Mouse (Mus musculus): Measurements from ENCODE around the gene Hsd3b7. TPM values are rescaled to one million over a fixed set of nuclear protein-coding genes. Genes with fewer than 3 reads are reported as not detected.
A peak's percentile ranks its signal among the peaks of the same experiment; 100 is the strongest.

Hsd3b7 gene
- polyA plus RNA-seq (2015; fragmentation: Nextera tagmentation; extraction: Ambion mirVana), result 11.2 and 11.3 TPM in 2 replicates

GRCm38 (mm10) chr7:127800435-127801009 is at the start of gene Hsd3b7:
TSS of gene Hsd3b7 (plus strand) at chr7:127800604.
- Histone ChIP-seq H3K9me3 (no peaks in the 10 kb centered on the region), H3K36me3 (peaks cover 88% of the 10 kb centered on the region), H3K27ac (peak within 1 kb of the TSS; percentile 10; the same call in 1 of the 2 replicates), H3K4me1 (peaks cover 16% of the 10 kb centered on the region; the same call in 1 of the 2 replicates), H3K9ac (0 out of 2 replicates have a peak within 1 kb of the TSS, but pooled peaks have one; percentile 0), H3K4me2 (replicated peaks) (peak within 1 kb of the TSS; percentile 37), H3K4me3 (peak within 1 kb of the TSS; percentile 20), H3K27me3 (no peaks in the 10 kb centered on the region)
- WGBS, result 29% methylated on average over 6 of the region's 6 CpGs
- peak; percentile 82 for ATAC-seq (ENCODE audit: low FRiP score, low read depth)

GRCm38 (mm10) chr7:127751619-127752018 is 48.8 kb upstream of the Hsd3b7 start:
- no peaks in the 10 kb centered on the region for H3K9me3 ChIP-seq
- H3K36me3 ChIP-seq, result peaks cover 88% of the 10 kb centered on the region

DNA sequence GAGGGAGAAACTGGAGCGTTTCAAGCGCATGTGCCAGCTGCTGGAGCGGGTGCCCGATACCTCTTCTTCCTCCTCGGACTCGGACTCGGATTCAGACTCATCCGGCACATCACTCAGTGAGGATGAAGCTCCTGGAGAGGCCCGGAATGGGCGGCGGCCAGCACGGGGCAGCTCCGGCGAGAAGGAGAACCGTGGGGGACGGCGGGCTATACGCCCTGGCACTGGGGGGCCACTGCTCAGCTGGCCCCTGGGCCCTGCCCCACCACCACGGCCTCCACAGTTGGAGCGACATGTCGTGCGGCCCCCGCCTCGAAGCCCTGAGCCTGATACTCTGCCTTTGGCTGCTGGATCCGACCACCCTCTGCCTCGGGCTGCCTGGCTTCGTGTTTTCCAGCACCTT is 48.3 kb upstream of the Hsd3b7 start:
- ATAC-seq (ENCODE audit: low FRiP score, low read depth), result no peak
- H3K4me2 ChIP-seq (replicated peaks), result no peak overlapping the region
- no peaks in the 10 kb centered on the region for H3K27me3 ChIP-seq
- no peak overlapping the region for H3K27ac ChIP-seq
- H3K4me3 ChIP-seq, result no peak overlapping the region
- H3K9me3 ChIP-seq, result no peaks in the 10 kb centered on the region
- H3K9ac ChIP-seq, result 0 out of 2 replicates have a peak overlapping the region, but pooled peaks have one; percentile 48
- H3K36me3 ChIP-seq, result peaks cover 93% of the 10 kb centered on the region
- peaks cover 43% of the 10 kb centered on the region for H3K4me1 ChIP-seq
- 96% methylated on average over 27 of the region's 27 CpGs for WGBS

More at GRCm38 (mm10) chr7:127751619-127752018, 48.8 kb upstream of the Hsd3b7 start:
- Histone ChIP-seq H3K9ac (0 out of 2 replicates have a peak overlapping the region, but pooled peaks have one; percentile 48), H3K27me3 (no peaks in the 10 kb centered on the region), H3K4me3 (no peak overlapping the region), H3K4me2 (replicated peaks) (no peak overlapping the region), H3K27ac (no peak overlapping the region), H3K4me1 (peaks cover 39% of the 10 kb centered on the region)
- WGBS, result 93% methylated on average over 5 of the region's 5 CpGs
- ATAC-seq (ENCODE audit: low FRiP score, low read depth), result no peak

DNA sequence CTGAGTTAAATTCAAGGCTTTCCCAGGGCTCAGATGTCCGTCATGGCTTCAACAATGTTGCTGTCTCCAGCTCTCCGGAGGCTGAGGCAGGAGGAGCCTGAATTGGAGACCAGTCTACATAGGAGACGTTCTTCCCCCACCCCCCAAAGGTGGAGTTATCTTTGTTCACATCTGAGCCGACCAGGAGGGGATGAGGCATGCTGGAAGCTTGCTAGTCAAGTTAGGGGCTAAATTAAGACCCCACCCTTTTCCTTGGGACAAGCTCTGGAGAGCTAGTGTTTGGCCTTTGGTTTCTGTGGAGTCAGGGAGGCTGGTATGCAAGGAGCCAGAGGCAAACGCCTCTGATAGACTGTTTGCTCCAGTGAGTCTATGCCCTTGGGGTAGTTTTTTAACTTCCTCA is 47.2 kb upstream of the Hsd3b7 start:
- H3K9me3 ChIP-seq, result no peaks in the 10 kb centered on the region
- H3K9ac ChIP-seq, result 0 out of 2 replicates have a peak overlapping the region, but pooled peaks have one; percentile 13
- no peak for ATAC-seq (ENCODE audit: low FRiP score, low read depth)
- no peak overlapping the region for H3K4me2 ChIP-seq (replicated peaks)
- H3K27me3 ChIP-seq, result no peaks in the 10 kb centered on the region
- 70% methylated on average over 5 of the region's 5 CpGs for WGBS
- no peak overlapping the region for H3K27ac ChIP-seq
- peaks cover 100% of the 10 kb centered on the region for H3K36me3 ChIP-seq
- H3K4me1 ChIP-seq, result peaks cover 32% of the 10 kb centered on the region
- H3K4me3 ChIP-seq, result no peak overlapping the region

DNA sequence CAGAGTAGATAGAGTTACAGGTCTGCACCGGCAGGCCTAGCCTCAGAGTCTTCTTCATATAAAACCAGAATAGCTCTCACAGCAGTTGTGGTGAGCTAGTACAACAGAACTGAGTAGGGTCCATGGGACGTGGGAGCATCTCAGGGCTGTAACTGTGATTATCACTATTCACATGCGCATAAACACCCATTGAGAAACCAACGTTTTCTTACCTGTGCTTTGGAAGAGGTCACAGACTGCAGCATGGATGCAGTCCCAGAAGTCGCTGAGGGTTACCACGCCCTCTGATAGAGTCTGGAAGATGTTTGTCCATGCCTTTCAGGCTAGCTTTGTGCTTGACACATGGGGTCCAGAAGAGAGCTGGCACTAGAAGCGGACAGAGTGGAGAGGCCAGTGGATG is 46.7 kb upstream of the Hsd3b7 start:
- H3K4me1 ChIP-seq, result peaks cover 29% of the 10 kb centered on the region
- no peak overlapping the region for H3K4me2 ChIP-seq (replicated peaks)
- H3K9me3 ChIP-seq, result no peaks in the 10 kb centered on the region
- WGBS, result 88% methylated on average over 7 of the region's 7 CpGs
- H3K4me3 ChIP-seq, result no peak overlapping the region
- no peak overlapping the region for H3K27ac ChIP-seq
- no peak overlapping the region for H3K9ac ChIP-seq
- no peak for ATAC-seq (ENCODE audit: low FRiP score, low read depth)
- peaks cover 100% of the 10 kb centered on the region for H3K36me3 ChIP-seq
- H3K27me3 ChIP-seq, result no peaks in the 10 kb centered on the region

- H3K9me3 ChIP-seq, result no peaks in the 10 kb centered on the region
- H3K4me2 ChIP-seq (replicated peaks), result 0 out of 2 replicates have a peak overlapping the region, but pooled peaks have one; percentile 3
- peak overlapping the region; percentile 44; the same call in 1 of the 2 replicates for H3K27ac ChIP-seq
- ATAC-seq (ENCODE audit: low FRiP score, low read depth), result no peak
- no peaks in the 10 kb centered on the region for H3K27me3 ChIP-seq
- peak overlapping the region; percentile 43; the same call in 1 of the 2 replicates for H3K9ac ChIP-seq
- H3K36me3 ChIP-seq, result peaks cover 84% of the 10 kb centered on the region
- peak overlapping the region; percentile 5; the same call in 1 of the 2 replicates for H3K4me3 ChIP-seq
- peaks cover 31% of the 10 kb centered on the region for H3K4me1 ChIP-seq
- 14% methylated on average over 6 of the region's 6 CpGs for WGBS
These were observed 40.7 kb upstream of the Hsd3b7 start for GRCm38 (mm10) chr7:127759716-127760115.

GRCm38 (mm10) chr7:127760478-127760877 is 39.9 kb upstream of the Hsd3b7 start:
- H3K9me3 ChIP-seq, result no peaks in the 10 kb centered on the region
- 74% methylated on average over 3 of the region's 3 CpGs for WGBS
- no peak overlapping the region for H3K4me3 ChIP-seq
- 0 out of 2 replicates have a peak overlapping the region, but pooled peaks have one; percentile 19 for H3K9ac ChIP-seq
- H3K27me3 ChIP-seq, result no peaks in the 10 kb centered on the region
- no peak overlapping the region; the same call in 1 of the 2 replicates for H3K27ac ChIP-seq
- H3K36me3 ChIP-seq, result peaks cover 84% of the 10 kb centered on the region
- no peak overlapping the region for H3K4me2 ChIP-seq (replicated peaks)
- peaks cover 31% of the 10 kb centered on the region for H3K4me1 ChIP-seq
- no peak for ATAC-seq (ENCODE audit: low FRiP score, low read depth)

DNA sequence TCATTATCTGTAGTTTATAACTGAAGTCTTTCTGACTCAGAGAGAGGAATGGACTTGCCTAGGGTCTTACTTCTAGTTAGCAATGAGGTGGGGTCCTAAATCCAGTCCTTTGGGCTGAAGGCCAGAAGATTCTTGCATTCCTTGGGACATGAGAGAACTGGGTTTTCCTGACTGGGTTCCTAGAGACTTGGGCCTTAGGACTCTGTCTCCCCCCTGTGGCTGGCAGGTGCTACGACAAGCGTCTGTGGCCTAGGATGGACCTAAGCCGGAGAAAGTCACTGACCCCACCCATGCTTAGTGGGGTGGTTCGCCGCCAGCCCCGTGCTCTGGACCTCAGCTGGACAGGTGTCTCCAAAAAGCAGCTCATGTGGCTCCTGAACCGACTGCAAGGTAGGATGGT is 39.4 kb upstream of the Hsd3b7 start:
- H3K4me1 ChIP-seq, result peaks cover 27% of the 10 kb centered on the region
- H3K36me3 ChIP-seq, result peaks cover 84% of the 10 kb centered on the region
- H3K4me2 ChIP-seq (replicated peaks), result no peak overlapping the region
- WGBS, result 42% methylated on average over 7 of the region's 7 CpGs
- H3K4me3 ChIP-seq, result no peak overlapping the region
- H3K9me3 ChIP-seq, result no peaks in the 10 kb centered on the region
- ATAC-seq (ENCODE audit: low FRiP score, low read depth), result no peak
- H3K9ac ChIP-seq, result 0 out of 2 replicates have a peak overlapping the region, but pooled peaks have one; percentile 19
- H3K27me3 ChIP-seq, result no peaks in the 10 kb centered on the region
- H3K27ac ChIP-seq, result no peak overlapping the region

- H3K27ac ChIP-seq, result no peak overlapping the region
- H3K27me3 ChIP-seq, result no peaks in the 10 kb centered on the region
- H3K4me3 ChIP-seq, result no peak overlapping the region
- 93% methylated on average over 4 of the region's 4 CpGs for WGBS
- H3K36me3 ChIP-seq, result peaks cover 82% of the 10 kb centered on the region
- no peak overlapping the region for H3K9ac ChIP-seq
- peaks cover 22% of the 10 kb centered on the region for H3K4me1 ChIP-seq
- no peak for ATAC-seq (ENCODE audit: low FRiP score, low read depth)
- H3K9me3 ChIP-seq, result no peaks in the 10 kb centered on the region
- no peak overlapping the region for H3K4me2 ChIP-seq (replicated peaks)
These were observed 36.8 kb upstream of the Hsd3b7 start for GRCm38 (mm10) chr7:127763642-127764041.

DNA sequence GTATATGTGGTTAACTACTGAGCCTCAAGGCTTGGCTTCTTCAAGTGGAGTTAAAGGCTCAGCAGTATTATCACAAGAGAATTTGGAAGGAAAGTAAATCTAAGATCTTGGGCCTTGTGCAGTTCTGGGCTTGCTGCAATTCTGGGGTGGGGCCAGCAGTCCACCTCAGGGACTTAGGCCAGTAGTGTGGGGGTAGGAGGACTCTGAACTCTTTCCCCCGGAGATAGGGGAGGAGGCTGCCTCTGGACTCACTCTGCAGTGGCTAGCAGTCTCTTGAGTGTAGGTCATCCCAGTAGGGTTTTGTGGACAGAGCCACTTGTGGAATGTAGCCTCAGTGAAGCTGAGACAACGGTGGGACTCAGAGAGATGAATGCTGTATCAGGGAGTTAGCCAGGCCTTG is 34.6 kb upstream of the Hsd3b7 start:
- no peak overlapping the region for H3K4me2 ChIP-seq (replicated peaks)
- peaks cover 14% of the 10 kb centered on the region for H3K4me1 ChIP-seq
- peaks cover 73% of the 10 kb centered on the region for H3K36me3 ChIP-seq
- no peak overlapping the region for H3K27ac ChIP-seq
- no peak overlapping the region for H3K9ac ChIP-seq
- no peaks in the 10 kb centered on the region for H3K9me3 ChIP-seq
- 86% methylated on average over 2 of the region's 2 CpGs for whole genome bisulfite sequencing
- no peak overlapping the region for H3K4me3 ChIP-seq
- H3K27me3 ChIP-seq, result no peaks in the 10 kb centered on the region
- no peak for ATAC-seq (ENCODE audit: low FRiP score, low read depth)

DNA sequence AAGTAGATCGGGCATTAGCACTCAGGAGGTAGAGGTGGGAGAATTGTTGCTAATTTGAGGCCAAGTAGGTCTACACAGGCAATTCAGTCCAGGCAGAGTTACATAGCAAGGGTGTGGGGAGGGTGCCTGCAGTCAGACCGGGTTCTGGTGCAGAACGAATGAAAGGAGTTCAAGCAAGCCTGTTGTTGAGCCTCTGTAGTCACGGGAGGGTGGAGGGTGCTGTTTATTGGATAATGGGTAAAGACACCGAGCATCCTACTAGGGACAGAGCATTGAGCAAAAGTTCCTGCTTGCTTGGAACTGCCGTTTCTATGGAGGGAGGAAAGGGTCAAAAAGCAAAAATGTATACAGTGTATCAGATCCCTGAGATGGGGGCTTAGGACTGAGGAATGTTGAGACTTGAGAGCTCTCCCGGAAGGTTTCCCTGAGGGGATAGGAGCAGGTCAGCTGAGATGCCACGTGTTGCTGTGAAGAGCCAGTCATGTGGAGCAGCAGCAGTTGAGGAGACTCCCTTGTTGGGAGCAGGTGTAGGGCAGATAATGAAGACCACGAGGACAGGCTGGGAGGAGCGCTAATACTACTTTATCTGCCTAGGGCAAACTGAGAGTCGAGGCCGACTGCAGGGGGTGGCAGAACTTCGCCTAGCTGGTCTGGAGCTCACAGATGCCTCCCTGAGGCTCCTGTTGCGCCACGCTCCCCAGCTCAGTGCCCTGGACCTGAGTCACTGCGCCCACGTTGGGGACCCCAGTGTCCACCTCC is 33.4 kb upstream of the Hsd3b7 start:
- Histone ChIP-seq H3K4me2 (replicated peaks) (no peak overlapping the region), H3K9me3 (no peaks in the 10 kb centered on the region), H3K4me3 (no peak overlapping the region), H3K36me3 (peaks cover 61% of the 10 kb centered on the region), H3K27ac (no peak overlapping the region), H3K27me3 (no peaks in the 10 kb centered on the region), H3K9ac (no peak overlapping the region), H3K4me1 (peaks cover 17% of the 10 kb centered on the region)
- ATAC-seq (ENCODE audit: low FRiP score, low read depth), result no peak
- 81% methylated on average over 17 of the region's 17 CpGs for WGBS

GRCm38 (mm10) chr7:127767671-127768345 is 32.6 kb upstream of the Hsd3b7 start:
- WGBS, result 93% methylated on average over 19 of the region's 19 CpGs
- H3K27me3 ChIP-seq, result no peaks in the 10 kb centered on the region
- peaks cover 17% of the 10 kb centered on the region for H3K4me1 ChIP-seq
- ATAC-seq (ENCODE audit: low FRiP score, low read depth), result no peak
- H3K9ac ChIP-seq, result peak overlapping the region; percentile 13; the same call in 1 of the 2 replicates
- H3K9me3 ChIP-seq, result no peaks in the 10 kb centered on the region
- no peak overlapping the region for H3K4me2 ChIP-seq (replicated peaks)
- no peak overlapping the region for H3K4me3 ChIP-seq
- peak overlapping the region; percentile 73; the same call in 1 of the 2 replicates for H3K27ac ChIP-seq
- peaks cover 54% of the 10 kb centered on the region for H3K36me3 ChIP-seq
